Mouse (Mus musculus): Measurements from ENCODE around the gene Rgl1.

DNA sequence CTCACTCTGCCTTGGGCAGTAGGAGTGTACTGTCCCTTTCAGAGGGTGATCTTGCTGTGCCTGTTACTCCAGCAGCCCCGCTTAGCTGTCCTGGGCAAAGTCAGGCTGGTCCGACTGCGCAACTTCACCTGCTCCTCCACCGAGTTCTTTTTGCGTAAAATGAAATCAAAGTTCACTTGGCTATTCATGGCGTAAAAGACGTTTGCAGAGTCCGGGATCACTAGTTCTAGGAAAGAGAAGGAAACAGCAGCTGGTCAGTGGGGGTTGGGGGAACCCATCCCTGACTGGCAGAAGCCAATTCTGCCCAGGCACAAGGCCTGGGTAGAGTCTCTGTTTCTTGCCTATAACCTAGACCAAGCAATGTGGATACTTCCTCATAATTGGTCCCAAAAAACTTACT is 247.2 kb downstream of the Rgl1 start:
- TF ChIP-seq CTCF (IDR thresholded peaks at IDR 0.05; ENCODE audit: extremely low read depth, insufficient read depth, low read length) (no peak), POLR2A (IDR thresholded peaks at IDR 0.05; ENCODE audit: extremely low read depth, insufficient read depth, low read length) (no peak)
